Mouse (Mus musculus): ENCODE measurements around the gene Cfap65.

DNA sequence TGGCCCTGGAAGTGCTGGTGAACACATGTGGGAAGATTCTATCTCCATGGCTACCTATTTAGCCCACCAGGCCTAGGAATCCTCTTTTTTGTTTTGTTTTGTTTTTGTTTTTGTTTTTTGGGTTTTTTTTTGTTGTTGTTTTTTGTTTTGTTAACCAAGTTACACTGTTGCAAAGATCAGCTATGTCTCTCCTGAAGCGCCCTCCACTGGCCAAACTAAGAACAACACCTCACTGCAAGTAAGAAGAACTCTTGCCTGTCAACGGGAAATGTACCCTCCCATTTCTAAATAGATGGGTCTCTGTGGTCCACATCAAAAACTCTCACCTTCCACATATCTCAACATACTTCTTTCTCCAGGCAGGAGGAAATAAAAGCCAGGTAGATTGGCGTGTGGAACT, 33.7 kb downstream of the Cfap65 start:
- TF ChIP-seq CTCF (IDR thresholded peaks at IDR 0.05; ENCODE audit: low read depth) (peak; percentile 59), EP300 (IDR thresholded peaks at IDR 0.05; ENCODE audit: low read depth) (no peak)
